Mouse (Mus musculus) macrophage (primary cell): ENCODE data around the gene Cep78. TPM values are rescaled to one million over a fixed set of nuclear protein-coding genes. Genes with fewer than 3 reads are reported as not detected.

Experiments used
- H3K27ac ChIP-seq: fragments of 350-480 bp; formaldehyde crosslinking; 2 replicates; pipeline ENCODE4 v1.9.0; 2021
- H3K36me3 ChIP-seq: fragments of 350-480 bp; formaldehyde crosslinking; 2 replicates; pipeline ENCODE4 v1.9.0; 2021; ENCODE audit errors: inconsistent target
- H3K4me3 ChIP-seq: fragments of 350-480 bp; formaldehyde crosslinking; 2 replicates; pipeline ENCODE4 v1.9.0; 2021; ENCODE audit errors: inconsistent target
- H3K79me2 ChIP-seq: fragments of 350-480 bp; formaldehyde crosslinking; 2 replicates; pipeline ENCODE4 v1.9.0; 2021; ENCODE audit errors: inconsistent target
- WGBS: methylation state at CpG from one replicate; pipeline ENCODE4 v1.1.7; 2026; ENCODE audit warnings: inconsistent platforms; ENCODE audit not compliant: missing documents; 5-methylcytosine and 5-hydroxymethylcytosine counted together
- polyA plus RNA-seq: library from polyadenylated mRNA; stranded (reverse); fragments of 250-400 nt; gene quantifications from 3 replicates; pipeline ENCODE4 v1.2.4, GENCODE M21; 2018; ENCODE audit warnings: inconsistent platforms

The Cep78 gene
- polyA plus RNA-seq, 1 experiment from 2014 or later: 4.7 TPM

DNA sequence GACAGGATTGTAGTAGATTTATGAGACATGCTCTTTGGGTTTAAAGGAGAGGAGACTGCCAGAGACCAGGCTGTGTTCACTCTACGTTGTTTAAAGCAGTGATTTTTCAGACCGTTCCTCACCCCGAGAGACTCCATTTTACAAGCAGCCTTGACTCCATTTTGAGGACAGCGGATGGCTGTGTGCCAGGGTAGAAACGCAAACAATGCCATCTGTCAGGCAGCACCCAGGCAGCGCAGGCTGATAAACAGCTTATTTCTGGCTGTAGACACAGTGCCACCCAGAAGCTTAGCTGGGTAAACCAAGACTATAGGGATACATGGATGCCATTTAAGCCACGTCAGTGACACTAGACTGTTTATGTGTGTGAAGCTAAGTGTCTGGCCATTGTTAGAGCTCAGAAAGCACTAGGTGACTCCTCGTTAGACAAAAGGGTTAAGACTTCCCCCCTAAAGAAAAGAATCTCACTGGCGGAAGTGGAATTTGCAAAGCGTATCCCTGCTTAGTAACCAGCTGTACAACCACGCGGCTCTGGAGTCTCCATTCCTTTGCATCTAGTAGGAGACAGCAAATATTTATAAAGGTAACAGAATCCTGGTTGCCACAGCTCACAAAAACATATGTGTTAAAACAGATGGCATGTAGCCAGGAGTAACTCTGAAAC, 12.2 kb upstream of the Cep78 start:
- Histone ChIP-seq H3K4me3 (no peak overlapping the region), H3K79me2 (no peaks in the 10 kb centered on the region), H3K27ac (no peak overlapping the region), H3K36me3 (no peaks in the 10 kb centered on the region)
- 88% methylated on average over 11 of the region's 12 CpGs for WGBS

DNA sequence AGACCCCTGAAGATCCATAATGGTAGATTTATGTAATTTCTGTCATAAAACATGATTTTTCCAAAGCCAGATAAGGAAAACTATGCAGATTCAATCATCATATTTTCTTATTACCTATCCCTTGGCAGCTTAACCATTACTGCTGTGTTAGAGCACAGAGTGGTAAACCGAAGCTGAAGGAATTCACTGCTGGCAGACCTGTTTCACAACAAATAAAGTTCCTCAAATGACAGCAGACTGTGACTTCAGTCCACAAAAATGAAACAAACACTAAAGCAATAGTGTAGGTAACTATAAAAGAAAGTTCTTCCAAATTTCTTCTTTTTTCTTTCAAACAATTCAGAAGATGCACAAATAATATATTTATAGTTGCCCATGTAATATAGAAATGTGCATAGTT, 5.3 kb upstream of the Cep78 start:
- no peaks in the 10 kb centered on the region for H3K79me2 ChIP-seq
- H3K4me3 ChIP-seq: no peak overlapping the region
- WGBS: 14% methylated on average over 1 of the region's 1 CpGs
- H3K36me3 ChIP-seq: no peaks in the 10 kb centered on the region
- no peak overlapping the region for H3K27ac ChIP-seq

DNA sequence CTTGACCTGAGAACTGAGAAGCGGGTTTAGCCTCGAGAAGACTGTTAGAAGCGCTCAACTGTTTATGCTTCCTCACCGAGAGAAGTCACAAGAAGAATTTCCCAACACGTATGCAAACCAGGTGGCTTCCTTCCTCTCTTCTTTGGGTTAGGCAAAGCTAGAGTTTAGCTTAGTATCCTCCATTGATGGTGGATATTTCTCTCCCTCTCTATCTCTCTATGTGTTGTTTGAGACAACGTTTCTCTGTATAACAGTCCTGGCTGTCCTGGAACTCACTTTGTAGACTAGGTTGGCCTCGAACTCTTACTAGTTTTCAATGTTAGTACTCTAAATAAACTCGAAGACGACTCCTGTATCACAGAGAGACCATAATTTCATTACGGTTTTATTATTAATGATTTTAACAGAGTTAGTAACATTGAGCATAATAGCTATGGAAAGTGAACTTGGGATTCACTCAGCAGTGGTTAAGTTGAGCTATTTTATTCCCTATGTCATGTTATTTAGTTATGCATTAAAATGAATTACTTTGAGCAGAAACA, 454 bp upstream of the Cep78 start:
- Histone ChIP-seq H3K79me2 (no peaks in the 10 kb centered on the region; the same call in 1 of the 2 replicates), H3K36me3 (no peaks in the 10 kb centered on the region), H3K4me3 (peak overlapping the region; percentile 36), H3K27ac (no peak overlapping the region)
- 32% methylated on average over 10 of the region's 10 CpGs for WGBS

DNA sequence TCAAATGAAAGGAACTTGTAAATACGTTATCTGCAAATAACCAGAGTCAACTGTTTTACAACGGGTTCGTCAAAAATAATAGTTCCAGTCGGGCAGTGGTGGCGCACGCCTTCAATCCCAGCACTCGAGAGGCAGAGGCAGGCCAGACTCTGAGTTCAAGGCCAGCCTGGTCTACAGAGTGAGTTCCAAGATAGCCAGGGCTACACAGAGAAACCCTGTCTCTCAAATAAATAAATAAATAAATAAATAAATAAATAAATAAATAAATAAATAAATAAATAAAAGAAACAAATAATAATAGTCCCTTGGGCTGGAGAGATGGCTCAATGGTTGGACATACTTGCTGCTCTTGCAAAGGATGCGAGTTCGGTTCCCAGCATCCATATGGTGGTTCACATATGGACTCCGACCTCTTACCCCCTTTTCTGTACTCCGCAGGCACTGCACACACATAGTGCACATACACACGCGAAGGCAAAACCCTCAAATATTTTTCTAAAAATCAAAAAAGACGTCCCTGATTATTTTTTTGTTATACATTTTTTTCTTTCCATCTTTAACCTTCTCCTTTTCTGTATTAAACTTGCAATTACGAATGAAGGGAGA, 947 bp downstream of the Cep78 start:
- 76% methylated on average over 15 of the region's 15 CpGs for WGBS

DNA sequence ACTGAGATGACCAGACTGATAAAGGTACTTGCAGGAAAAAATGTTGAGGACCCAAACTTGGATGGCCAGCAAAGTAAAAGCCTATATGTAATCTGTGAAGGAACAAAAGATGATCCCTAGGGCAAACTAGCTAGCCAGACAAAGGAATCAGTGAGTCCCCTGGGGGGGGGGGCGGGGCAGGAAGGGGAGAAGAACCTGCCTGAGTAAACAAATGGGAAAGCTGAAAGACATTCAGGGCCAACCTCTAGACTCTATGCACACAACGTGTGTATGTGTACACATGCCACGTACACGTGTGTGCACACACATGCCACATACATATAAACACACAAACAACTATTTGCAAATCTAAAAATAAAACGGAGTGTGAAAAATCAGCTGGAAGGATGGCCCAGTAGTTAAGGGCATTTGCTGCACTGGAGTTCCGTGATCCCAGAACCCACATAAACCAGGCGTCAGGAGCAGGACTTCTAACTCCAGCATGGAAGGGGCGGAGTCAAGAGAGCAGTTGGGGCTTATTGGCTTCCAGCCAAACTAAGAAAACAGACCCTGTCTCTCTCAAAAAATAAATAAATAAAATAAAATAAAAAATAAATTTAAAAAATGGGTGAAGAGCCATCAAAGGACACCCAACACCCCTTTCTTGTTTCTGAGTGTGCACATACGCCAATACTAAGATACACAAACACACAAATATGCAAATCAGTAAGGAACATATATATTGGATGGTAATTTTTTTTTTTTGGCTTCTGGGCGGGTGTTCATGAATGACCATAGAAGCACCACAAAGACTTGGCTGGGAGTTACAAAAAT, 1.7 kb downstream of the Cep78 start:
- WGBS: 92% methylated on average over 10 of the region's 10 CpGs
- H3K4me3 ChIP-seq: no peak overlapping the region
- H3K36me3 ChIP-seq: 0 out of 2 replicates have a peak, but pooled peaks cover 4% of the 10 kb centered on the region
- H3K27ac ChIP-seq: no peak overlapping the region
- no peaks in the 10 kb centered on the region; the same call in 1 of the 2 replicates for H3K79me2 ChIP-seq

More for the DNA sequence above, 947 bp downstream of the Cep78 start:
- Histone ChIP-seq H3K4me3 (peak overlapping the region; percentile 49), H3K27ac (no peak overlapping the region), H3K79me2 (no peaks in the 10 kb centered on the region; the same call in 1 of the 2 replicates), H3K36me3 (0 out of 2 replicates have a peak, but pooled peaks cover under 1% of the 10 kb centered on the region)

DNA sequence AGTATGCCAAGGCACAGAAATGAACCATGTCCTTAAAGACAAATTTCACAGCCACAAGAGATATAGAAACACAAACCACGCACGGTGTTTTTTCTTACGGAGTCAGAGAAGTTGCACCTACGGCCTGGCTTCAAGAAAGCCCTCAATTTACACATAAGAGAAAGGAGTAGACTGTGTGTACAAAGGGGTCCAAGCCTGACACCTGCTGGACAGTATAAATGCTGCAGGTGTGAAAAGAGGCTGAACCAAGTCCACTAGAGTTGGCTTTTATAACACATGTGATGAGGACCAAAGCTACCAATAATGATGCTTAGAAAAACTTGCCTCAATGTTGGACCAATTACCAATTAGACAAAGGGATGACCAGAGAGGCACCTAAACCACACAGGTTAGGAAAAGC, 2.9 kb downstream of the Cep78 start:
- Histone ChIP-seq H3K27ac (no peak overlapping the region), H3K4me3 (no peak overlapping the region), H3K36me3 (0 out of 2 replicates have a peak, but pooled peaks cover 4% of the 10 kb centered on the region), H3K79me2 (no peaks in the 10 kb centered on the region; the same call in 1 of the 2 replicates)
- 40% methylated on average over 4 of the region's 4 CpGs for WGBS

DNA sequence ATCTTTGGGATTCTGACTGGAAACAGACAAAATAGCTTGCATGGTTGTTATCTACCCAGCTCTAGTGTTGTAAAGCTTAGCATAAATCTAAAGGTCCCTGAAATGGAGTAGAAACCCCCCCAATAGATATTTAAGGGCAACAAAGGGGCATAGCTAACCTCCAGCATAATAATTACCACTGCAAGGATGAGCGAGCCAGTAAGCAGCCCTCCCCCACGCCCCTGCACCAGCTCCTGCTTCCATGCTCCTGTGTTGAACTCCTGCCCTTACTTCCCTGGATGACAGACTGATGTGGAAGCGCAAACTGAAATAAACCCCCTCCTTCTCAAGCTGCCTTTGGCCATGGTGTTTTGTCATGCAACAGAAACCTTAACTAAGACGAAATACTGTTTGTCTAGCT, 11.4 kb downstream of the Cep78 start:
- Histone ChIP-seq H3K27ac (no peak overlapping the region), H3K36me3 (peaks cover 12% of the 10 kb centered on the region; the same call in 1 of the 2 replicates), H3K4me3 (no peak overlapping the region), H3K79me2 (no peaks in the 10 kb centered on the region)
- WGBS: 99% methylated on average over 4 of the region's 4 CpGs

DNA sequence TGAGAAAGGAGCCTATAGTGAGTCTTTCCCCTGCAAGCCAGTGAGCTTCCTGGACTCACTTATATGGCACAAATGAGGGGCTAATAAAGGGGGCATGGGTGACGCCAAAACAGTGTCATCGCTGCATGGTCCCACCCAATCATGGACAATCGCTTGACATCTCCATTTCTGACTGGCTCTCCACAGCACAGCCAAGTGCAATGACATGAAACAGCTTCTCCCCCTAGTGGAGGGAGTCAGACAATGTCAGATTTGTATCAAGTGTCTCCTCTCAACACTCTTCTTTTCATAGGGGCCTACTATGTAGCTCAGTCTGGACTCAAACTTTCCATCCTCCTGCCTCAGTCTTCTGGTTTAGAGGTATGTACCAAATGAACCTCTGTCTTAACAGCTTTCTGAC, 19.7 kb downstream of the Cep78 start:
- no peaks in the 10 kb centered on the region for H3K79me2 ChIP-seq
- no peak overlapping the region for H3K4me3 ChIP-seq
- WGBS: 73% methylated on average over 3 of the region's 3 CpGs
- no peak overlapping the region for H3K27ac ChIP-seq
- H3K36me3 ChIP-seq: peaks cover 9% of the 10 kb centered on the region; the same call in 1 of the 2 replicates

DNA sequence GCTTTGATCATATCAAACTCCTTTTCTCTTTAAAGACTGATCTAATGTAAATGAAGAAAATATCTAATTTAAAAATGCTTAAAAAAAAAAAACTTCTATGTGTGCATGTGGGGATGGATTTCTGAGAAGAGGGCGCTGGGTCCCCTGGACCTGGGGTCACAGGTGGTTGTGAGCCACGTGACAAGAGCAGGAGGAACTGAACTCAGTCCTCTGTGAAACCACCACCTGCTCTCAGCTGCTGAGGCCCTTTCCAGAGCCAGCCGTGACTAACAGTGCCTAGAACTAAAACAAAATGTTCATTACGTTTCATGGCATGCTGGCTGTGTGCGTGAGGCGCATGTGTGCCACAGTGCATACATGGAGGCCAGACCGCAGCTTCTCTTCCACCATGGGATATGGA, 20.3 kb downstream of the Cep78 start:
- peaks cover 6% of the 10 kb centered on the region; the same call in 1 of the 2 replicates for H3K36me3 ChIP-seq

DNA sequence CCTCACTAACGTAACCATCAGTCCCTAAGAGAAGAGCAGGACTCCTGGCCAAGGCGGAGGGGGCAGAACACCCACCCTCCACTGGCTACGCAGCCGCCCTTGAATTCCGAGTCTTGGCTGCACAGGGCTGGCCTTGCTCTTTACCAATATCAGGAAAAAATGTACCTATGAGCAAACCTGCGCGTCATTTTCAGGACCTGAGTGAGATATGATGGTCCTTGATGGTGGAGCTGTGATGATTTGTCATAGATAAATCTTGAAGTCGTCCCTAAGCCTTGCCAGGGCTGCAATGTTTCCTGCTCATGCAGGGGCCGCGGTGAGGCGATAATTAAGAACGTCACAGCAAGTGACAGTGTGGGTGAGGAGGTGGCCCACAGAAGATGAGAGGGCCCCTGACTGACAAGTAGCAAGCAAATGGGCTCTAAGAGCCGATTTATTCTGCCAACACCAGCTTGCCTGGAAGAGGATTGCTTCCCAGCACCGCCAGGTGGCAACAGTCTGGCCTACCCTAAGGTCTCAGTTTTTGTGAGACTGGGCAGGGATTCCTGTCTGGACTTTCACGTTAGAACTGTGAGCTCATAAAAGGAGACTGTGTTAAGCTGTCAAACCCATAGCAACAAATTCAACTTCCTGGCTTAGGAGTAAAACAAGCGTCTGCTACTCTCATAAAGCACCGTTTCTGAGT, 21.6 kb downstream of the Cep78 start:
- no peak overlapping the region for H3K27ac ChIP-seq
- no peak overlapping the region for H3K4me3 ChIP-seq
- no peaks in the 10 kb centered on the region for H3K36me3 ChIP-seq
- 93% methylated on average over 17 of the region's 17 CpGs for WGBS
- H3K79me2 ChIP-seq: no peaks in the 10 kb centered on the region

More for the DNA sequence above, 20.3 kb downstream of the Cep78 start:
- Histone ChIP-seq H3K27ac (no peak overlapping the region), H3K79me2 (no peaks in the 10 kb centered on the region), H3K4me3 (no peak overlapping the region)
- 92% methylated on average over 7 of the region's 7 CpGs for WGBS

DNA sequence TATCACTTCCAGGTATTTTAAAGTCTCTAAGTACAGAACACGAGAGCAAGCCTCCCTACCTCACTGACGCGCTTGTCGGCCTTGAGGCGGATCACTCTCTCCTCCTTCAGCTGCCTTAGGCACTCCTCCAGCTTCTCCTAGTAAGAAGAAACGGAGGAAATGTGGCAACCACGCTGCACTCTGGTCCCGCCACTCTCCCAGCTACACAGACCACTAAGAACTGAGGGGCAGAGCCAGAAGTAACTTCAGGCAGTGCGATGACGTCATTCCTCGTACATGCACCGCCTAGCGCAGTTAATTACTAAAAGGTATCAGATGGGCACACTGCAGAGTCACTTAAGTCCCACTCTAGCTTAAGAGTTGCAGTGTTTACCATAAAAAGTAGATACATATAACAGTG, 22.5 kb downstream of the Cep78 start:
- no peak overlapping the region for H3K27ac ChIP-seq
- no peaks in the 10 kb centered on the region for H3K36me3 ChIP-seq
- 86% methylated on average over 13 of the region's 13 CpGs for WGBS
- no peaks in the 10 kb centered on the region for H3K79me2 ChIP-seq
- no peak overlapping the region for H3K4me3 ChIP-seq

DNA sequence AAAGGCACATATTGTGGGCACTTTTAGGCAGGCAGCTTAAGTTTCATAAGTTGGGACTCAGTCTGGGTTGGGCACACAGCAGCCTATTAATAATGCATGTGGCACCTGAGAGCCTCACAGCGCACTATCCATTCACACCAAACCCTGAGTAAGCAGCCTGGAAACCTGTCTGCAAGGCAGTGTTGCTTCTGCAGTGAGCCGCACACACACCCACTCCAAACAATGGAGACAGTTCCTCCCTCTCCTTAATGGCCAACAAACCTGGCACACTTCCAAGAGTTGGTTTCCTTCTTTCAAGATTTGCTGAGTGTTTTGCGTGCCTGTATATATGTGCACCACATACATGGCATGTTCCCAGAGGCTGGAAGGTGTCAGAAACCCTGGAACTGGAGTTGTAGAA, 34.6 kb downstream of the Cep78 start:
- H3K27ac ChIP-seq: no peak overlapping the region
- H3K4me3 ChIP-seq: no peak overlapping the region
- H3K79me2 ChIP-seq: no peaks in the 10 kb centered on the region
- 66% methylated on average over 3 of the region's 3 CpGs for WGBS
- H3K36me3 ChIP-seq: no peaks in the 10 kb centered on the region

DNA sequence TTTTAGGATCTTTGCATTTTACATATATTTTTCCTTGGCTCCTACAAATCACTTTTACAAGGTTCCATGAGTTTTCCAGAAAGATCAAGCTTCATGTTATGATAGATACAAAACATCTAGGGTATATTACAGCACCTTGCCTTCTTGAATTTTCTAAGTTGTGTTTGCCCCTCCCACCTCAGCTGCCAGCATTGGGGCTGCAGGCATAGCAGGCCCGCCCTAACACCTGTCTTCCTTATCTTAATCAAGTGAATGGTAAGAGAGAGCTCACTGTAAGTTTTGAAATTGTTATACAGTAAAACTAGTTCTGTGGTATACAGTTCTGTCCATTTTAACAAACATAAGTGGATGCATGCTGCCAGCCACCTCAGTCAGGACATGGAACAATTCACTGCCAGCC, 35.9 kb downstream of the Cep78 start:
- WGBS: 93% methylated on average over 1 of the region's 1 CpGs
- Histone ChIP-seq H3K4me3 (no peak overlapping the region), H3K27ac (no peak overlapping the region), H3K36me3 (no peaks in the 10 kb centered on the region), H3K79me2 (no peaks in the 10 kb centered on the region)

DNA sequence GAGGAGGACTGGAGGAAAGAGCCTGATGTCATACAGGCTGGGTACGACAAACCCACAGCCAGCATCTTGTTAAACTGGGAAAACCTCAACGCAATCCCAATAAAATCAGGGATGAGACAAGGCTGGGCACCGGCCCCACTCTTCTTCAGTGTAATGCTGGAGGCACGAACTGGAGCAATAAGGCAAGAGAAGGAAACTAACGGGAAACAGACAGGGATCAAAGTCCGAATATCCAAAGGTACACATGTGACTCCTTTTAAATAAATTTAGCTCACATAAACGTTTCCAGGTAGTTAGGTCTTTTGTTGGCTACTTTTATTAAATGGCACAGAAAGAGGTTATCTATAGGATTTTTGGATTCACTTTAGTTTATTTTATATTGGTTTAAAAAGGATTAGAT, 36.4 kb downstream of the Cep78 start:
- no peak overlapping the region for H3K27ac ChIP-seq
- WGBS: 95% methylated on average over 7 of the region's 7 CpGs
- H3K79me2 ChIP-seq: no peaks in the 10 kb centered on the region
- H3K4me3 ChIP-seq: no peak overlapping the region
- no peaks in the 10 kb centered on the region for H3K36me3 ChIP-seq
